In the genomic region with DNA sequence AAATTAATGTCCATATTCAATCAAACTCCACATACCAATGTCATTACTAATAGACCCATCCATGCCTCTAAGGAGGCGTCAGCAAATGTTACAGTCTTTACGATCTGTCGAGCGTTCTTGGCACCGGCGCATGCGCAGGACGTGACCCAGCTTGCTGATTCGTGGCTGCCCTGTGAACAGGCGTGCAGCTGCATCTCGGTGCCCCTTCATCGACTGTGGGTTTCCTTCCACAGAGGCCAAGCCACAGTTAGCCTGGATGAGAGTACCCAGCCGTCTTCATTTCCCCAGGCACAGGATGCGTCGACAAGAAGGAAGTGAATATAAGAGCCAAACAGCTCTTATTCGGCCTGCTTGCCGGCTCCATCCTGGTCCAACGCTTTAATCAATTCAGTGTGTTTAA, we compare ENCODE assay signal across 7 mouse cellular contexts.
A peak's percentile ranks its signal among the peaks of the same experiment; 100 is the strongest.
DNase-seq lines count a peak whose midpoint lies in the region.

No protein-coding gene starts in this region.

- DNase-seq in testis, postnatal 14 days (ENCODE audit: low spot score) = peak; percentile 27
- DNase-seq in testis, postnatal 10 days (ENCODE audit: low spot score) = no peak
- DNase-seq in gastrocnemius, postnatal 25 days = peak; percentile 26
- peak; percentile 82 for DNase-seq in naive thymus-derived CD4-positive, alpha-beta T cell, adult 2 months (ENCODE audit: low read depth)
- DNase-seq in right cerebral cortex, adult 18-20 months = no peak
- DNase-seq in left cerebral cortex, adult 18-20 months (ENCODE audit: low spot score in 2 of 2) = no peak
- DNase-seq in right cerebral cortex, postnatal 36 days (ENCODE audit: low spot score in 2 of 2) = no peak

Comparison
In these comparisons a context has a peak if more than half of its experiments do, and no peak if none do; other contexts are left out.
1. DNase-seq: peak in testis, postnatal 14 days (single experiment), gastrocnemius, postnatal 25 days (single experiment) and naive thymus-derived CD4-positive, alpha-beta T cell, adult 2 months (single experiment); none in testis, postnatal 10 days (single experiment), right cerebral cortex, adult 18-20 months (single experiment), left cerebral cortex, adult 18-20 months (0 of 2) and right cerebral cortex, postnatal 36 days (0 of 2).